Mouse (Mus musculus) stomach, embryonic 14.5 days (tissue): Measurements from ENCODE around the gene Hecw2. TPM values are rescaled to one million over a fixed set of nuclear protein-coding genes. Genes with fewer than 3 reads are reported as not detected.

Experiments
- ATAC-seq: fragments of 200-750 bp; cut with Nextera tagmentation; 2 replicates; pipeline ENCODE4 v1.8.0; 2017; ENCODE audit warnings: low read depth, moderate TSS enrichment; ENCODE audit not compliant: insufficient number of reproducible peaks, insufficient read depth, low FRiP score
- H3K27ac ChIP-seq: fragments of 300-500 bp; sonication (generic); 2 replicates; pipeline ENCODE4 v1.5.1; 2014; ENCODE audit warnings: mild to moderate bottlenecking, low read length, moderate library complexity, mixed read lengths
- H3K27me3 ChIP-seq: fragments of 300-500 bp; sonication (generic); 2 replicates; pipeline ENCODE4 v1.6.1; 2014; ENCODE audit warnings: low read length, control low read depth, mixed read lengths; ENCODE audit not compliant: control insufficient read depth, insufficient read depth
- H3K36me3 ChIP-seq: fragments of 300-500 bp; sonication (generic); 2 replicates; pipeline ENCODE4 v1.6.1; 2014; ENCODE audit warnings: mild to moderate bottlenecking, control low read depth, low read length, moderate library complexity, mixed read lengths; ENCODE audit not compliant: control insufficient read depth, insufficient read depth
- H3K4me1 ChIP-seq: fragments of 300-500 bp; sonication (generic); 2 replicates; pipeline ENCODE4 v1.6.1; 2014; ENCODE audit warnings: low read length, control low read depth, mixed read lengths; ENCODE audit not compliant: control insufficient read depth, insufficient read depth
- H3K4me2 ChIP-seq: fragments of 300-500 bp; sonication (generic); replicated peaks from 2 replicates; pipeline ENCODE4 v1.6.1; 2014; ENCODE audit warnings: low read depth, low read length, control low read depth
- H3K4me3 ChIP-seq: fragments of 300-500 bp; sonication (generic); 2 replicates; pipeline ENCODE4 v1.5.1; 2014; ENCODE audit warnings: low read depth, low read length, control low read depth
- H3K9ac ChIP-seq: fragments of 300-500 bp; sonication (generic); replicated peaks from 2 replicates; pipeline ENCODE4 v1.6.1; 2014; ENCODE audit warnings: low read depth, mild to moderate bottlenecking, control low read depth, low read length, moderate library complexity, mixed read lengths
- H3K9me3 ChIP-seq: fragments of 300-500 bp; sonication (generic); 2 replicates; pipeline ENCODE4 v1.6.1; 2016; ENCODE audit warnings: low read depth, low read length, control low read depth; ENCODE audit not compliant: control insufficient read depth
- WGBS: fragments of 180-500 bp; shearing (Covaris S2); extraction: QIAGEN DNeasy Blood & Tissue Kit; methylation state at CpG from one replicate; pipeline ENCODE4 v1.1.7; 2014; 5-methylcytosine and 5-hydroxymethylcytosine counted together
- microRNA-seq: library from miRNA; unstranded; fragments of <30 nt; microRNA quantifications from one replicate; pipeline ENCODE4, GENCODE M21; 2016
- polyA plus RNA-seq: library from polyadenylated mRNA; unstranded; fragments of >200 nt; fragmentation: Nextera tagmentation; extraction: Ambion mirVana; gene quantifications from 2 replicates; pipeline ENCODE4 v1.2.1, GENCODE M21; 2014

The Hecw2 gene
- polyA plus RNA-seq, 1 experiment from 2014 or later, result 2.9 TPM

- no peak overlapping the region for H3K4me3 ChIP-seq
- no peak overlapping the region for H3K4me2 ChIP-seq
- no peak overlapping the region for H3K9ac ChIP-seq
- no peak for ATAC-seq
- 72% methylated on average over 4 of the region's 4 CpGs for WGBS
- H3K27ac ChIP-seq, result no peak overlapping the region
- peaks cover 4% of the 10 kb centered on the region; the same call in 1 of the 2 replicates for H3K36me3 ChIP-seq
- H3K9me3 ChIP-seq, result no peaks in the 10 kb centered on the region
- H3K27me3 ChIP-seq, result no peaks in the 10 kb centered on the region
- no peaks in the 10 kb centered on the region for H3K4me1 ChIP-seq
These were observed 437.7 kb downstream of the Hecw2 start for GRCm38 (mm10) chr1:53757316-53757715.

Small RNA genes within 50 kb of the gene (microRNA-seq; reads per million reads assigned to microRNA genes)
- not detected for gene Mir7681

Other genes starting within 250 kb of the Hecw2 start
- 0.39 and 0.55 TPM in 2 replicates for gene Ccdc150, start 55.5 kb upstream of the Hecw2 start, polyA plus RNA-seq
- 26.8 and 27.5 TPM in 2 replicates for gene Gtf3c3, start 243.8 kb upstream of the Hecw2 start, polyA plus RNA-seq